Mouse (Mus musculus): ENCODE measurements around the gene Gm26558.

DNA sequence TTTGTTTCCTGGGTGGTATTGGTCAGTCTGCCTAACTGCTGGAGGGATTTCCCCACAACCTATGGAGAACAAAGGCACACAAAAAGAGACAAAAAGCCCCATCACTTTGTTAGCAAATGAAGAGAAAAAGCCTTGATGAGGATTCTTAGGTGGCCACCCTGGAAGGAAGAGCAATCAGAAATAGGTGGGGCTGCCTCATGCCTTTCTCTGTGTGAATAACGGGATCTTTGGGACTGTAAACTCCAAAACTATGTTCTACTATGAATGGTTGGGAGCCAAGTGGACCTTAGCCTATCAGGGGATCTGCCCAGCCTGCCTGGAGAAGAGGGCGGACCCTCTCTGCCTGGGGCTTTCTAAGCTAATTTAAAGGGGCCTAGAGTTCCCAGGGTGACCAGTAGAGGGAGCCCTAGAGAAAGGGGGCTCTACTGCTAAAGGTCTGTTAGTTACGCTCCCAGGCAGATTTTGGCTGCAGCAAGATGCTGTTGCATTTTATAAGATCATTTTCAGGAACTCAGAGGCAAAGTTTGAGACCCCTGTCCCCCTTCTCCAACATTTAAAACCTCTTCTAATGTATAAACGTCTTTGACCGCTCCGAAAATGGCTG is 42.6 kb downstream of the Gm26558 start:
- TF ChIP-seq POLR2A (IDR thresholded peaks at IDR 0.05; ENCODE audit: control insufficient read depth, extremely low read depth, insufficient read depth, low read length, poor library complexity) (no peak), CTCF (IDR thresholded peaks at IDR 0.05; ENCODE audit: borderline replicate concordance, control insufficient read depth, extremely low read depth, insufficient read depth, low read length, poor library complexity) (no peak)
